Mouse (Mus musculus) heart, postnatal 0 days (tissue): ENCODE measurements around the gene Nfil3. TPM values are rescaled to one million over a fixed set of nuclear protein-coding genes. Genes with fewer than 3 reads are reported as not detected.

Source experiments
- ATAC-seq: fragments of 200-750 bp; cut with Nextera tagmentation; 2 replicates; pipeline ENCODE4 v1.8.0; 2017; ENCODE audit warnings: low read depth, moderate number of reproducible peaks, moderate library complexity; ENCODE audit not compliant: insufficient read depth
- DNase-seq: peaks from one replicate; pipeline ENCODE4 v3.0.0-alpha.2; 2016; ENCODE audit warnings: low spot score
- H3K27ac ChIP-seq: fragments of 300-500 bp; sonication (generic); 2 replicates; pipeline ENCODE4 v1.5.1; 2014; ENCODE audit warnings: low read depth, mild to moderate bottlenecking
- H3K27me3 ChIP-seq: fragments of 300-500 bp; sonication (generic); 2 replicates; pipeline ENCODE4 v1.6.1; 2014; ENCODE audit warnings: low read length, mixed read lengths; ENCODE audit not compliant: control insufficient read depth, insufficient read depth
- H3K36me3 ChIP-seq: fragments of 300-500 bp; sonication (generic); replicated peaks from 2 replicates; pipeline ENCODE4 v1.6.1; 2014; ENCODE audit warnings: low read length, mixed read lengths; ENCODE audit not compliant: control insufficient read depth, insufficient read depth
- H3K4me1 ChIP-seq: fragments of 300-500 bp; sonication (generic); 2 replicates; pipeline ENCODE4 v1.6.1; 2014; ENCODE audit warnings: antibody characterized with exemption; ENCODE audit not compliant: control insufficient read depth, insufficient read depth
- H3K4me2 ChIP-seq: fragments of 300-500 bp; sonication (generic); 2 replicates; pipeline ENCODE4 v1.6.1; 2014; ENCODE audit warnings: low read depth, mild to moderate bottlenecking, low read length, moderate library complexity
- H3K4me3 ChIP-seq: fragments of 300-500 bp; sonication (generic); 2 replicates; pipeline ENCODE4 v1.5.1; 2014; ENCODE audit warnings: low read depth, low read length
- H3K9ac ChIP-seq: fragments of 300-500 bp; sonication (generic); replicated peaks from 2 replicates; pipeline ENCODE4 v1.6.1; 2014; ENCODE audit warnings: low read depth, low read length, mixed read lengths
- H3K9me3 ChIP-seq: fragments of 300-500 bp; sonication (generic); replicated peaks from 2 replicates; pipeline ENCODE4 v1.6.1; 2016; ENCODE audit warnings: low read length; ENCODE audit not compliant: control insufficient read depth
- CTCF ChIP-seq: IDR thresholded peaks from 2 replicates; pipeline ENCODE4 v1.5.1; 2016; ENCODE audit warnings: antibody characterized with exemption, control low read depth, low read depth
- EP300 ChIP-seq: IDR thresholded peaks from 2 replicates; pipeline ENCODE4 v1.6.1; 2016; ENCODE audit warnings: antibody characterized with exemption, low read depth
- WGBS: fragments of 180-500 bp; shearing (Covaris S2); extraction: QIAGEN DNeasy Blood & Tissue Kit; methylation state at CpG from one replicate; pipeline ENCODE4 v1.1.7; 2014; 5-methylcytosine and 5-hydroxymethylcytosine counted together
- polyA plus RNA-seq: library from polyadenylated mRNA; unstranded; fragments of >200 nt; fragmentation: Nextera tagmentation; extraction: Ambion mirVana; gene quantifications from 2 replicates; pipeline ENCODE4 v1.2.1, GENCODE M21; 2015
- total RNA-seq: library from RNA; depleted of rRNA; stranded (reverse); fragments of >200 nt; gene quantifications from 2 replicates; pipeline ENCODE4 v1.2.3, GENCODE M21; 2014; ENCODE audit warnings: low replicate concordance; rRNA removed

The Nfil3 gene
- total RNA-seq = 16.5 and 18.0 TPM in 2 replicates
- 20.0 and 20.3 TPM in 2 replicates for polyA plus RNA-seq

DNA sequence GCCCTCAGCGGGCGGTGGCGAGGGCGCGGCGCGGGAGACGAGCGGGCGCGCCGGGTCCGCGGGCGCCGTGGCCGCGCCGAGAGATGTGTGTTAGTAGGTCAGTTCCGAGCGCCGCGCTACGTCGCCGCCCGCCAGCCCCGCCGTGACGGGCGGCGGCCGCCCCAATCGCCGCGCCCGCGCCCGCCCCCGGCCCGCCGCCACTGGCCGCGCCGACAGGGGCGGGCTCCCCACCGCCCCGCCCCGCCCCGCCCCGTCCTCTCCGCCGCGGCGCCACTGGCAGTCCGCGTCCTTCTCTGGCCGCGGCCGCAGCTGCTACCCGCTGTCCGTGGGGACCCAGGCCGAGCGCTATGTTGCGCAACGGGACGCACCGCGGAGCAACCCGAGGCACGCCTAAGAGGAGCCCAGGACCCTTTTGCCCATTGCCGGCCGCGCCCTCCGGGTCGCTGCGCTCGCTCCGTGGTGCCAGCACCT lies at the start of gene Nfil3:
Gene Nfil3 (minus strand): TSS at position 123 of the 471 bp plus-strand sequence.
- DNase-seq = peak; percentile 77
- Histone ChIP-seq H3K4me3 (peak within 1 kb of the TSS; percentile 81), H3K27ac (peak within 1 kb of the TSS; percentile 89), H3K27me3 (no peaks in the 10 kb centered on the region), H3K36me3 (no peaks in the 10 kb centered on the region), H3K4me1 (peaks cover 23% of the 10 kb centered on the region), H3K9ac (peak within 1 kb of the TSS; percentile 83), H3K9me3 (no peaks in the 10 kb centered on the region), H3K4me2 (peak within 1 kb of the TSS; percentile 94)
- TF ChIP-seq CTCF (no peak), EP300 (no peak)
- ATAC-seq = peak; percentile 87
- 1% methylated on average over 56 of the region's 79 CpGs for WGBS

DNA sequence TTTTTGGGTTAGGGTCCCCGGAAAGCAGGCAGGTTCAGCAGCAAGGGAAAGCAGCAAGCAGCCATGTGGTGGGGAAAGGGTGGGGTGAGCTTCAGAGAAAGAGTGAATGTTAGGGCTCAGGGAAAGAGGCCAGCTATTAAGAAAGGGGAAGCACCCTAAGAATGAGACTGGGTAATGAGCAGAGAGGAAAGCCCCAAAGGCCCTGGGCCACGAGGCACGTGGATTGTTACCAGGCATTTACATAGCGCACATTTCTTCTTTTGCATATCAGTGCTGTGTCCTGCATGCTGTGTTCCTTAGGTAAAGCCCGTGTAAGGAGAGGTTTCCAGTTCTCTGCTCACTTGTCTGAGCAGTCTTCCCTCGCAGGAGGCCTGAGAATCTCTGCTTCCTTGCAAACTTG lies 43.4 kb upstream of the Nfil3 start:
- H3K4me1 ChIP-seq = no peaks in the 10 kb centered on the region
- peak; percentile 45; the same call in 1 of the 2 replicates for ATAC-seq
- DNase-seq = no peak

DNA sequence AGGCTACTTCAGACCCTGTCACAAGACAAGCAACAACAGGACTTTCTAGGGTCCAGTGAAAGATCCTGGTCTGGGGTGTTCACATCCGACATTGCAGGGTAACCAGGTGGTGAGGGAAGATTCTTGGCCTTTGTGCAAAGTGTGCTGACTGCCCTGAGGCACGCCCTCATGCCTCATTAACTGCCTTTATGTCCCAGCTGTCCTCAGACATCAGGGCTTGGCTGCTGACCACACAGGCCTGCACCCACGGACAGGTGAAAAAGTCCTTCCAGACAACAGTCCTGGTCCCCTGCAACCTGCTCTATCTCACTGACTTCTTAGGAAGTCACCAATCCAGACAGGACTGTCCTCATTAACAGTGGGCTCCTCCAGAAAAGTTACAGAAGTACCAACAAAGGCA lies 39.4 kb upstream of the Nfil3 start:
- Histone ChIP-seq H3K36me3 (no peaks in the 10 kb centered on the region), H3K9ac (no peak overlapping the region), H3K4me1 (peaks cover 18% of the 10 kb centered on the region), H3K27ac (no peak overlapping the region), H3K4me3 (no peak overlapping the region), H3K27me3 (no peaks in the 10 kb centered on the region), H3K9me3 (no peaks in the 10 kb centered on the region), H3K4me2 (no peak overlapping the region)
- DNase-seq (no peak), ATAC-seq (no peak)
- TF ChIP-seq EP300 (no peak), CTCF (no peak)
- WGBS = 90% methylated on average over 3 of the region's 3 CpGs

More for the DNA sequence above, 43.4 kb upstream of the Nfil3 start:
- Histone ChIP-seq H3K4me3 (no peak overlapping the region), H3K27ac (no peak overlapping the region), H3K9me3 (no peaks in the 10 kb centered on the region), H3K4me2 (no peak overlapping the region), H3K27me3 (no peaks in the 10 kb centered on the region), H3K36me3 (no peaks in the 10 kb centered on the region), H3K9ac (no peak overlapping the region)
- no peak for TF ChIP-seq EP300
- no peak for TF ChIP-seq CTCF
- WGBS = 29% methylated on average over 6 of the region's 6 CpGs

DNA sequence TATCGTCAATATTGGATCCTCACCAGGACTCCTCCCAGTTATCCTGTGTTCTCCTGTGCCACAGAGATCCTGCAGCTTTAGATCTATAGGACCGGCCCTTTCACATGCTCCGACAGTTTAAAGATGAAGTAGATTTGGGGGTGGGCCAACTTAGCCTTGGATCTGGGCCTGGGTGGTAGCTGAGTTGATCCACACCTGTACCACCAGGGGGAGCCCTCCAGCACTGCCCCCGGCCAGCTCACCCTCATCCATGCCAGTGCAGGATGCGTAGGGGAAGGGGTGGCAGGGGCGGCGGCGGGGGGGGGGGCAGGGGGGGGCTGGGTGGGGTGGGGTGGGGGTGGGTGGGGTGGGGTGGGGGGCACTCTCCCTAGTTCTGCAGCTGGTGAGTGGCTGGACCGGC lies 38.7 kb upstream of the Nfil3 start:
- no peak for DNase-seq
- H3K4me3 ChIP-seq = no peak overlapping the region
- ATAC-seq = no peak

DNA sequence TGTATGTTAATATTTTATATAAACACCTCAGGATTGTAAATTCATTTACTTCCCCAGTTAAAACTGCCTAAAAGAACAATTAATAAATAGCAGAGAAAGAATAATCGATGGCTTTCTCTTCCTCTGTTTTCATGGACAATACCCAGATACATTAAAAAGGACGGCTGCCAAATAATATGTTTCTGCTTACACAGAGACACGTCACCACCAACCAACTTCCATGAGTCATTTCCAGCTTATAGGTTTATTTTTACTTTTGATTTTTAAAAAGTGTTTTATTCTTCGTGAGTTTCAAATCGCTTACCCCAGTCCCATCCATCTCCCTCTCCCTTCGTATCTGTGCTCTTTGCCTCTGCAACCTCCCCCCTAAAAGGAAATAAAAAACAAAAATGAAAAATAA lies 38.1 kb upstream of the Nfil3 start:
- H3K4me1 ChIP-seq = peaks cover 18% of the 10 kb centered on the region
- ATAC-seq (no peak), DNase-seq (no peak)
- no peaks in the 10 kb centered on the region for H3K36me3 ChIP-seq
- no peaks in the 10 kb centered on the region for H3K27me3 ChIP-seq
- no peak overlapping the region for H3K9ac ChIP-seq
- WGBS = 76% methylated on average over 6 of the region's 6 CpGs
- no peak for TF ChIP-seq CTCF
- TF ChIP-seq EP300 = no peak
- H3K4me3 ChIP-seq = no peak overlapping the region
- no peaks in the 10 kb centered on the region for H3K9me3 ChIP-seq
- H3K27ac ChIP-seq = no peak overlapping the region
- no peak overlapping the region for H3K4me2 ChIP-seq

More for the DNA sequence above, 38.7 kb upstream of the Nfil3 start:
- 72% methylated on average over 5 of the region's 9 CpGs for WGBS
- Histone ChIP-seq H3K9me3 (no peaks in the 10 kb centered on the region), H3K36me3 (no peaks in the 10 kb centered on the region), H3K4me1 (peaks cover 18% of the 10 kb centered on the region), H3K4me2 (no peak overlapping the region), H3K9ac (no peak overlapping the region), H3K27me3 (no peaks in the 10 kb centered on the region), H3K27ac (no peak overlapping the region)
- TF ChIP-seq CTCF = peak; percentile 27; the same call in 1 of the 2 replicates
- TF ChIP-seq EP300 = no peak

DNA sequence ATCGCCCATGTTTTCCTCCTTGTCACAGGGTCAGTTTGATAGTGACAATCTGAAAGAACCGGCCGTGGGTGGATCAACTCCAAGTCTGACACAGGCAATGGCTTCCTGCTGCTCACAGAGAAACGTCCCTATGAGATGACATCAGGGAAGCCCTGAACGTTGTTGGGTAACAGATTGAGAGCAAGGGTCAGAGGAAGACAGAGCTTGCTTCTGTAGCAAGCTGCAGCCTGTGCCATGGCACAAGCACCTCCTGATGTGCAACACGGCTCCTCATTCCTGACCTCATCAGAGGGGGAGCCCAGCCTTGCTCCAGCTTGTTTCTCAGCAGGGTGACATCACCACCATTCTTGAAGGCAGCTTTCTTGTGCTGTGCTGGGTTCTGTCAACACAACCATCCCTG lies 37.1 kb upstream of the Nfil3 start:
- DNase-seq (peak; percentile 57), ATAC-seq (peak; percentile 55; the same call in 1 of the 2 replicates)

More for the DNA sequence above, 37.1 kb upstream of the Nfil3 start:
- Histone ChIP-seq H3K36me3 (no peaks in the 10 kb centered on the region), H3K9ac (no peak overlapping the region), H3K4me1 (peaks cover 18% of the 10 kb centered on the region), H3K27me3 (no peaks in the 10 kb centered on the region), H3K27ac (peak overlapping the region; percentile 48; the same call in 1 of the 2 replicates), H3K4me2 (no peak overlapping the region), H3K4me3 (no peak overlapping the region), H3K9me3 (no peaks in the 10 kb centered on the region)
- no peak for TF ChIP-seq EP300
- 15% methylated on average over 6 of the region's 6 CpGs for WGBS
